Mouse (Mus musculus) hindbrain, embryonic 14.5 days (tissue): ENCODE measurements at regions not wholly inside any gene's neighbourhood (a gene's known extent, or its start where the extent isn't known, plus 50 kb on each side); places are given as distances from the start of the nearest gene placed in this dataset.
"Not testable (repeated sequence)": the region's sequence is repeated elsewhere in the genome, so short reads cannot be mapped to it uniquely, and the experiment has no call there.

ENCODE experiments used
- ATAC-seq: fragments of 200-750 bp; cut with Nextera tagmentation; 2 replicates; pipeline ENCODE4 v1.8.0; 2017; ENCODE audit warnings: moderate number of reproducible peaks, mild to moderate bottlenecking, moderate TSS enrichment, moderate library complexity; ENCODE audit not compliant: low FRiP score
- DNase-seq: peaks from one replicate; pipeline ENCODE4 v3.0.0-alpha.2; 2015; ENCODE audit warnings: low spot score
- H3K27ac ChIP-seq: fragments of 300-500 bp; sonication (generic); 2 replicates; pipeline ENCODE4 v1.5.1; 2014; ENCODE audit warnings: mild to moderate bottlenecking, moderate library complexity
- H3K27me3 ChIP-seq: fragments of 300-500 bp; sonication (generic); 2 replicates; pipeline ENCODE4 v1.6.1; 2014; ENCODE audit warnings: mild to moderate bottlenecking, low read length, mixed read lengths; ENCODE audit not compliant: control insufficient read depth, insufficient read depth
- H3K36me3 ChIP-seq: fragments of 300-500 bp; sonication (generic); replicated peaks from 2 replicates; pipeline ENCODE4 v1.6.1; 2014; ENCODE audit not compliant: control insufficient read depth, insufficient read depth
- H3K4me1 ChIP-seq: fragments of 300-500 bp; sonication (generic); replicated peaks from 2 replicates; pipeline ENCODE4 v1.6.1; 2014; ENCODE audit warnings: antibody characterized with exemption, low read length, mixed read lengths; ENCODE audit not compliant: control insufficient read depth, insufficient read depth
- H3K4me2 ChIP-seq: fragments of 300-500 bp; sonication (generic); replicated peaks from 2 replicates; pipeline ENCODE4 v1.6.1; 2014; ENCODE audit warnings: mild to moderate bottlenecking, moderate library complexity
- H3K4me3 ChIP-seq: fragments of 300-500 bp; sonication (generic); replicated peaks from 2 replicates; pipeline ENCODE4 v1.5.1; 2014; ENCODE audit warnings: mild to moderate bottlenecking, low read length
- H3K9ac ChIP-seq: fragments of 300-500 bp; sonication (generic); 2 replicates; pipeline ENCODE4 v1.6.1; 2014
- H3K9me3 ChIP-seq: fragments of 300-500 bp; sonication (generic); 2 replicates; pipeline ENCODE4 v1.6.1; 2016; ENCODE audit warnings: low read length; ENCODE audit not compliant: control insufficient read depth
- WGBS: fragments of 180-500 bp; shearing (Covaris S2); extraction: QIAGEN DNeasy Blood & Tissue Kit; methylation state at CpG from one replicate; pipeline ENCODE4 v1.1.7; 2014; 5-methylcytosine and 5-hydroxymethylcytosine counted together

DNA sequence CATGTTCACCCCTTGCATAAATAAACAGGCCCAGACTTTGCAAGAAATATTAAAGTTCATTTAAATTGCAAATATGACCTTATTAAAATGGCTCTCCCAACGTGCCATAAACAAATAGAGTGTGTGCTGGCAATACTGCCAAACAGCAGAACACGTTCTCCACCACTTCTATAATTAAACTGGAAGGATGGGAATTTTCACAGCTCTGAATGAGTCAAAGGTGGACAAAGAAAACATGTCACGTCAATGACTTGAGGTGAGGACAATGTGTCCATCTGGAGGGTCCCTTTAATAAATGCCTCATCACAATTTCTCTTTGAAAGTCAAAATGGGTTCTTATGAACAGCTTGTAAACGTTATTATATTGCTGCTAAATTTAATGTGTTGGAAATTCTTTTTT lies 114.8 kb downstream of the Galc start:
- WGBS: 34% methylated on average over 4 of the region's 4 CpGs
- Histone ChIP-seq H3K4me2 (no peak overlapping the region), H3K4me3 (no peak overlapping the region), H3K9me3 (no peaks in the 10 kb centered on the region), H3K36me3 (no peaks in the 10 kb centered on the region), H3K27ac (no peak overlapping the region), H3K4me1 (no peaks in the 10 kb centered on the region), H3K9ac (no peak overlapping the region), H3K27me3 (no peaks in the 10 kb centered on the region)
- no peak for DNase-seq
- no peak for ATAC-seq

DNA sequence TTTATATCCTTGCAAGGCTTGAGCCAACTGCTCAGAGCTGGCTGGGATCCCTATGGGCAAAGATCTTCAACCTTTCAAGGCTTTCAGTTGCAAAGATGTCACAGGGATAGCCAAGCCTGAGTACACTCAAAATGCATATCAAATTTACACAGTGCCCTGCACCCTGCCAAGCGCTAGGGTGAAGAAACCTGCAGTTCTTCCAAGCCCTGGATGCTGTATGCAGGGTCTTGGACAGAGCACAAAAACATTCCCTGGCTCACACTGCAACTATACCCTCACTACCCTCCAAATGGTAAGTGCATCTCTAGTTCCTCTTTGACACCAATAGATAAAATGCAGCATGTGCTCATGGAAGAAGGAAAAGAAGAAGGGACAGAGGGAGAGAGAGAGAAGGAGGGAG lies 116.1 kb downstream of the Galc start:
- no peak overlapping the region for H3K27ac ChIP-seq
- ATAC-seq: no peak

DNA sequence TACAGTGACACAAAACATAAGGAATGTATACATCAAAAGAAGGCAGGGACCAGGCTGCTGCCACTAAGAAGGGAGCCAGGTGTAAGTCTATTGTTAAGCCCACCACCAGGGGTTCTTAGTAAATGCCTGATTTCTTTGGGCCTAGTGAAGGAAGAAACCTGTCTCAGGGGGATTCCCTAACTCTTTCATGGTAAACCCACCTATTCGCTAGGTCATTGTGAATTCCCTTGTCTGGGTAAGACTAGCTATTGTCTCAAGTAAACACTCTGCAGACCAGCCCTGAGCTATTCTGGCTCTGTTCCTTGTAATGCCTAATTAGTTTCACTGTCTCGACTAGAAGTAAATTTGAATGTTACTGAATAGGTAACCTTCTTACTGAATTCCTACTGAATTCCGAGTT lies 119.4 kb downstream of the Galc start:
- not testable (repeated sequence) for H3K36me3 ChIP-seq, H3K4me3 ChIP-seq, H3K4me1 ChIP-seq, H3K4me2 ChIP-seq, H3K9me3 ChIP-seq, H3K27me3 ChIP-seq, H3K9ac ChIP-seq, ATAC-seq, DNase-seq, H3K27ac ChIP-seq
- WGBS: 73% methylated on average over 3 of the region's 3 CpGs

More for the DNA sequence above, 116.1 kb downstream of the Galc start:
- no peak for DNase-seq
- Histone ChIP-seq H3K27me3 (no peaks in the 10 kb centered on the region), H3K4me2 (no peak overlapping the region), H3K4me1 (no peaks in the 10 kb centered on the region), H3K9me3 (no peaks in the 10 kb centered on the region), H3K36me3 (no peaks in the 10 kb centered on the region), H3K9ac (no peak overlapping the region), H3K4me3 (no peak overlapping the region)
- WGBS: 77% methylated on average over 1 of the region's 1 CpGs

DNA sequence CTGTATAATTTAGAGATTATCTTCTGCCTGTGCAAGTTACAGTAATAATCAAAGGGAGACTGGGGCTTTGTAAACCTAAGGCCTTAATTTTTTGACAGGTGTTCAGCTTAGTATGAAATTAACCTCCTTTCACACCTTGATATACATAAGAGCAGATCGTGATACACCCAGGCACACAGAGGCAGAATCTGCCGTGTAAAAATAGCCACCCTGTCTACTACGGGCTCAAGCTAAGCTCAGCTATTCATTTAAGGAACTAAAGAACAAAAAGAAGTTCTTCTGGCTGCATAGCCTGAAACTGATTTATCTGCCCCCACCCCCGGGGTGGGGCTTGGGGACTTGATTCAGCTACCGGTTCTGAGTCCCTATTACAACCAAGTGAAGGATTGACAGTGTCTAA lies 128.0 kb downstream of the Galc start:
- Histone ChIP-seq H3K9me3 (no peaks in the 10 kb centered on the region), H3K9ac (no peak overlapping the region), H3K4me1 (no peaks in the 10 kb centered on the region), H3K27ac (no peak overlapping the region), H3K36me3 (no peaks in the 10 kb centered on the region), H3K4me3 (no peak overlapping the region), H3K4me2 (no peak overlapping the region), H3K27me3 (no peaks in the 10 kb centered on the region)
- 72% methylated on average over 5 of the region's 5 CpGs for WGBS
- DNase-seq: no peak
- no peak for ATAC-seq

DNA sequence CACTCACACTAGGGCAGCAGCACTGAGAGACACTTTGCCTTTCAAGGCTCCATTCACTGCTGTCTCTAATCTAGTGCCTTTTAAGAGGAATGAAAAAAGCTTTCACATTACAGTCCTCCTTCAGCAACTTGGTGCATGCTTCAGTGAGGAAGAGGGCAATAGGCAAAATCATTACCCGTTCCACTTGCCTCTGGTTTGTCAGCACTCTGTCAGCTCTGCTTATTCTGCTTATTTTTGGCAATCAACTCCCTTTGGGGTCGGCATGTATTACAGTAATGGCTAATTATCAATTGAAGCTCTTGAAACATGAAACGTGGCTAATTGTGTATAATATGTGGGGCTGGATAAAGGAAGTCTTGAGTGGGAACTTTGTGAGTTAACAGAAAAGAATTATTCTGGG lies 135.7 kb downstream of the Galc start:
- ATAC-seq (no peak), DNase-seq (no peak)
- no peaks in the 10 kb centered on the region for H3K9me3 ChIP-seq
- no peak overlapping the region for H3K4me2 ChIP-seq
- H3K27me3 ChIP-seq: no peaks in the 10 kb centered on the region
- H3K4me3 ChIP-seq: no peak overlapping the region
- no peaks in the 10 kb centered on the region for H3K4me1 ChIP-seq
- H3K27ac ChIP-seq: no peak overlapping the region
- no peaks in the 10 kb centered on the region for H3K36me3 ChIP-seq
- H3K9ac ChIP-seq: no peak overlapping the region
- WGBS: 75% methylated on average over 3 of the region's 3 CpGs

DNA sequence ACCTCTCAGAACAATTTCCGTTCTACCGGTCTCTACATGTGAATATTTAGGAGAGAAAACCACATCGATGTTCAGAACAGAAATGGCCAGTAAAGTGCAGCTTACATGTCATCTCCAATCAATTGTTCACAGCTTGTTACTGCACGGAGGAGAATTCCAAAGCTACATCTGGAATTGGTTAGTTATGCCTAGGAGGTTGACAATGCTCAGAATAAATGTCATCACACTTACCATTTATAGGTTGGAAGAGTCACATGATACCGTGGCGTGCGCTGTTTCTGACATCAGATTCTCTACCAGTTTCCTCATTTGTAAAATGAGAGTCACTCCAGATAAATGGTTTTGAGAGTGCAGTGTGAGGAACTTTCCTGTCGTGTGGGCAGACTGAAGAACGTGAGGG lies 151.2 kb downstream of the Galc start:
- Histone ChIP-seq H3K36me3 (no peaks in the 10 kb centered on the region), H3K4me1 (peaks cover 8% of the 10 kb centered on the region), H3K4me3 (no peak overlapping the region), H3K9me3 (no peaks in the 10 kb centered on the region), H3K27ac (no peak overlapping the region), H3K4me2 (no peak overlapping the region), H3K9ac (no peak overlapping the region), H3K27me3 (no peaks in the 10 kb centered on the region)
- 83% methylated on average over 9 of the region's 9 CpGs for WGBS
- no peak for DNase-seq
- no peak for ATAC-seq

DNA sequence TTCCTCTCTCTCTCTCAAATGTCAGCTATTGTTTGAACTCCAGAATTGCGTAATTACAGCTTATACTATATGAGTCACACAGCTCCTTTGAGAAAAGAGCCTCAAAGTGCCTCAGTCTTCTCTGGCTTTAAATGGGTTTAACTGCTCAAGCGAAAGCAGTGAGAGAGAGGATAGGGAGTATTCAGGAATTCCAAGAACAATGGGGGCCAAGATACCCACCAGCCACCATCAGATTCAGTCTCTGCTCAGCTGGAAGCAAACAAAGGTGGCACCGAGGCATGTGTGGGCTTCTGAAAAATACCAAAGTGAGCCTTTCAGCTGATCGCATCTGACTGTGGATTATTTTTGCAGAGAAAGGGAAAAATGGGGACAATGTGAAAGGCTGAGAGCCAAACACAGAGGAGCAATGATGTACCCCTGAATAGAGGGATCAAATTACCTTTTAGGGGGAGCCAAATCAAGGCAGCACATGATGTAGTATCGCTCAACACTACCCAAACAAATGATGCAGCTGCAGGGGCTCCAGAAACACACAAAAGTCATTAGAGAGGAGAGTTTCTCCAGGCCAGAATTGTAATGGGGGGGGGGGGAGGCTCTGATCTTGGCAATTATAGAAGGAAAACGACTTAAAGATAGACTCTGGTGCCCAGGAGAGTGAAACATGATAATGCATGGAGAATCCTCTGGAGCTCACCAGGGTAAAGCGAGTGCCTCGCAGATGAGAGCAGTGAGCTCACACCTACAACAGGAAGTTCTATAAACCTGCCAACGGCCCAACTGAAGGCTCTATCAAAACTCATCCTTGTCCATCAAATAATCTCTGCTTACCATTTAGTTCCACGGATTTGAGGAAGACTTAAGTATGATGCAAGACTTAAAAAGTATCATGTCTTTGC lies 152.2 kb downstream of the Galc start:
- Histone ChIP-seq H3K36me3 (no peaks in the 10 kb centered on the region), H3K27ac (peak overlapping the region; percentile 51), H3K4me3 (no peak overlapping the region), H3K9ac (no peak overlapping the region), H3K4me2 (no peak overlapping the region), H3K27me3 (no peaks in the 10 kb centered on the region), H3K4me1 (peaks cover 8% of the 10 kb centered on the region), H3K9me3 (no peaks in the 10 kb centered on the region)
- WGBS: 38% methylated on average over 10 of the region's 10 CpGs
- ATAC-seq (peak; percentile 51; the same call in 1 of the 2 replicates), DNase-seq (no peak)

DNA sequence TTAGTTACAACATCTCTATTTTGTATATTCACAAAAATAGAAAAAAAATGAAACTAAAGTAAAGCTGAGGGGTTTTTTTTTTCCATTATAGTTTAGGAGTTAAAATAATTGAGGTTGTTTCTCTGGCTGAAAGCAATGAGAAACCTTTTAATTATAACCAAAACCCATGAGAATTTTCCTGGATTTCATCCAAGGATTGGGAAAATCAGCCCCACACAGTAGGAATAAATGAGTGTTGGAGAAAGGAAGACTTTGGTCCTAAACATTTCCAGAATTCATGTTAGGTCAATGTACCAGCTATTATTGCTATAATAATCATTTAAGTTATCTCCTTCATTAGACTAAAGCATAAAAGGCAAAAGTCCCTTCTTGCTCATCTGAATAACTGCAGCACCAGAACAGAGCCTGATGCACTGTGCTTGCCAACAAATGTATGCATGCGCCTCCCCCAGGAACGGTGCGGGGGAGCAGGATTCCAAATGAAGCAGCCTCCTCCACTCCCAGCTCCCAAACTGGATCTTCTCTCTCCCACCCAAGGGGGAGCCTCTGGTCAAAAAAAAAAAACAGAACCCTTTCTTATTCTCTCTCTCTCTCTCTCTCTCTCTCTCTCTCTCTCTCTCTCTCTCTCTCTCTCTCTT lies 153.0 kb downstream of the Galc start:
- peak overlapping the region; percentile 51; the same call in 1 of the 2 replicates for H3K27ac ChIP-seq
- H3K4me1 ChIP-seq: peaks cover 8% of the 10 kb centered on the region
- no peak overlapping the region for H3K4me2 ChIP-seq
- no peaks in the 10 kb centered on the region for H3K9me3 ChIP-seq
- no peak overlapping the region for H3K4me3 ChIP-seq
- H3K9ac ChIP-seq: no peak overlapping the region
- ATAC-seq: peak; percentile 57; the same call in 1 of the 2 replicates
- WGBS: 23% methylated on average over 3 of the region's 3 CpGs
- no peaks in the 10 kb centered on the region for H3K36me3 ChIP-seq
- H3K27me3 ChIP-seq: no peaks in the 10 kb centered on the region
- peak; percentile 67 for DNase-seq

DNA sequence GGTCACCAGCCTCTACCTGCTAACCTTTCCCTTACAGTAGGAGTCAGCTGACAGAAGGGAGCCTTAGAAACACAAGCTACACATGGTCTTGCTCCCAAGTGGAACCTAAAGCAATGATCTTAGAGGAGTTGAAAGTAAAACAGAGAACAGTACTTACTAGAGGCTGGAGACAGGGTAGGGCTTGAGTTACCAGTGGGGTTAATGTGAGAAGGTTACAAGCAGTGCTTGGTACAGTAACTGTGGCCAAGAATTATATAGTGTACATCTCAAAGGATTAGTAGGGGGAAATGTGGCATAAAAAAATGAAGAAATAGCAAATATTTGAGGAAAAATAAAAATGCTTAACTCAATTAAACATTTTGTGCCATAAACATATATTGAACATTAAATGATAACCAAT lies 153.5 kb downstream of the Galc start:
- Histone ChIP-seq H3K27ac (no peak overlapping the region), H3K4me2 (no peak overlapping the region), H3K9me3 (no peaks in the 10 kb centered on the region), H3K9ac (no peak overlapping the region), H3K27me3 (no peaks in the 10 kb centered on the region), H3K4me3 (no peak overlapping the region), H3K36me3 (no peaks in the 10 kb centered on the region), H3K4me1 (peaks cover 8% of the 10 kb centered on the region)
- DNase-seq (no peak), ATAC-seq (no peak)
